Mouse (Mus musculus) forelimb bud, embryonic 11.5 days (tissue): Measurements from ENCODE around the gene Mtg1.
A peak's percentile ranks its signal among the peaks of the same experiment; 100 is the strongest.

Experiments
- DNase-seq: peaks from one replicate; pipeline ENCODE4 v3.0.0-alpha.2; 2012; ENCODE audit warnings: low read depth, low spot score

The Mtg1 gene

DNA sequence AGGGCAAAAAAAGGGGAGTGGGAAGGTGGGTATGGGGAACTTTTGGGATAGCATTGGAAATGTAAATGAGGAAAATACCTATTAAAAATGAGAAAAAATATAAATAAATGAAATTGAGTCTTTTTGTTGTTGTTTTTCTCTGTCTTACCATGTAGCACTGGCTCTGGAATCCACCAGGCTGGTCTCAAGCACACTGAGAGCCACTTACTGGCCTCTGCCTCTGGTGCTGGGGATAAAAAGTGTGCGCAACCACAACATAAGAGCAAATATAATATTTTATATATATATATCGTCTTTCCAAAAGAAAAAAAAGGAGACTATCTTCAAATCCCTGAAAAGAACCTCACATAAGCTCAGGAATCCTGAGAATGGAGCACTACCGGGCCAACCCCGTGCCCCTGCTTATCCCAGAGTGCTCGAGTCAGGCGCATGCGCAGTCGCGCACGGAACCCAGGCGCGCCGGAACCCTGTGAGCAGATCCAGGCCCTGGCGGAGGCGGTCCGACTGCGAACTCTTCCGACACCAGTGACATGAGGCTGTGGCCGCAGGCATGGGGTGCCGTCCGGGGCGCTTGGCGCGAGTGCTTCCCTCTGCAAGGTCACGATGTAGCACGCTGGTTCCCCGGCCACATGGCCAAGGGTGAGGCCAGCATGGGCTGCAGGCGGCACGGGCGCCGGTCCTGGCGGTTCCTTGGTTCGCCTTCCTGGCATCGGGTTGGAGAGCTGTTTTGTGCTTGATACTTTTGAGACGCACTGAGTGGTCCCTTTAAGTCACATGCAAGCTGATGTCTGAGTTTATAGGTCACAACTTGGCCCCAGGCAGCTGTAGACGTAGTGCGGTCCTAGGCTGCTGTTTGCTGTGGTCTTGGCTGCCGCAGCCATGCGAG, at the start of gene Mtg1:
Gene Mtg1 (plus strand): TSS at position 430 of the 886 bp plus-strand sequence.
- peak; percentile 95 for DNase-seq

DNA sequence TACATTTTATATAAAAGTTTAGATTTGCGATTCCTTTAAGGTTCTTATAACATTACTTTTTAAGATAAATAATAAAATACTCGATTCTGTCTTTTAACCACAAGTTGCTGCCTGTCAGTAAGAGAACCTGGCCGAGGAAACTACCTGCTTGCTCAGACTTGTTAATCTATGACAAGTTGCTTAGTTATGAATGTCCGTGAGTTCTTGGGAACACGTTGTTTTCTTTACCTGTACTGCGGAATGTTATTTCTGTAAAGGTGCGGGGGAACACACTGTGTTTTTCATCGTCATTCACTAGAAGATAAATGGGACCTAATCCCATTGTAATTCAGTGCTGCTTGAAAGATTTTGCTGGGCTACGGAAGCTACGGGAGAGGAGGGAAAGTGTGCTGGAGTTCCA, 46.8 kb upstream of the Mtg1 start:
- no peak for DNase-seq

GRCm38 (mm10) chr7:140092924-140093528, 44.3 kb upstream of the Mtg1 start, which contains the start of gene Prap1:
Prap1 (plus strand) TSS chr7:140093395.
- no peak for DNase-seq

DNA sequence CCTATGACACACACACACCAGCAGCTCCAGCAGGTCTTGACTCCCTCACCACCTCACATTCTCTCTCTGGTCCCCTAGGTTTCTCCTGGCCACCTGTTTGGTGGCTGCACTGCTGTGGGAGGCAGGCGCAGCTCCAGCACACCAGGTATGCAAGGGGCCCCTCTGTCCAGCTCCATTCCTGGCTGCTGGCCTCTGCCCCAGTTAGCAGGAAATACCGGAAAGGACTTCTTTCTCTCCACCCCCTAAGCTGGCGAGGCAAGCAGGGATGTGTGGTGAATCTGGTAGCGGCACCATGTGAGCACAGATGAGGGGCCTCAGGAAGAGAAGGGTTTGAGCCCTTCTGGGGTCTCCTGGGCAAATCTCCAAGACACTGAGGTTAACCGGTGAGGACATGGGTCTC, 42.4 kb upstream of the Mtg1 start:
- DNase-seq: no peak

- no peak for DNase-seq
These were observed 41.8 kb upstream of the Mtg1 start for GRCm38 (mm10) chr7:140095556-140095955.

DNA sequence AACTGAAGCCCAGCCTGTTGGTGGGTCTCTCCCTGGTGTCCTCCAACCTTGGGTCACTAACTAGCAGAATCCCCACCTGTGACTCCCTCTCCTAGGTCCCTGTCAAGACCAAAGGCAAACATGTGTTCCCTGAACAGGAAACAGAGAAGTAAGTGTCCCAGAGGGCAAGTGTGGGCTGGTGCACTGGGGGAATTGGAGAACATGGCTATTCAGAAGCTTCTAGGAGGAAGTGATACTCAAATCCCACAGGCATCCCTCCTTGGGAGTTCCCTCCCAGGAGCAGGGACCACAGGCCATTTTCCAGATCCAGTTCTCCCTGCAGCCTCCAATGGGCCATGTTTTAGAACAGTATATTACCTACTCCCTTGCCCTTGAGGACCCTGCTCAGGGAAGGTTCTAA, 41.3 kb upstream of the Mtg1 start:
- DNase-seq: no peak

DNA sequence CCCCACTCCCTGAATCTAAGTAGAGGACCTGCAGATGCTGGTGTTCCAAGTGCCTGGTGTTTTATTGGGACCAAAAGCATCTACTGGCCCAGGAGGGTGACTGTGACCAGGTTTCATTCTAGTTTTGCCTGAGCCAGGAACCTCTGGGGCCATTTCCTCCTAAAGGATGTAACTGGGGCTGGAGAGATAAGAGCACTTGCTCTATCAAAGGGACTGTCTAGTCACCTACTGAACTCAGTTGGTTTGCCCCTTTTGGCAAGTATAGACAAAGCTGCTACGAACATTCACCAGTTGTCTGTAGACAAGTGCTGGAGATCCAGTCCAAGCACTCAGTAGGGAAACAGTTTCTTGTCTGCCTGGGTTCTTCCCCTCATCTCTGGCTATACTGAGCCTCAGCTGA, 38.9 kb upstream of the Mtg1 start:
- DNase-seq: no peak

DNA sequence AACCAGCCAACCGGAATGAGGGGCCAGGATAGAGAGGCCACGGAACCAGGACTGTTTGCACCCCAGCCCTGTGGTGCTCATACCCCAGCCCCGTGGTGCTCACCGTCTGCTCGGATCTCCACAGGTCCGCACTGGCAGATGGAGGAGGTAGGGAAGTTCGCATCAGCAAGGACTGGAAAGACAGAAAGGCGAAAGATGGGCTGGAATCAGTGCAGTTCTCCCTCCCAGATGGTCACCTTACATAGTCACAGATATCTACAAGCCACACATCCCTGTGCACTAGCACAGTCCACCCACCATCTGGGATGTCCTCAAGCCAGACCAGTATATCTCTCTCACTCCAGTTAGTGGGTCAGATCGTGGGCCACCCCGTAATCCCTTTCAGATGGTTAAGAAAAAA, 35.9 kb upstream of the Mtg1 start:
- DNase-seq: no peak

DNA sequence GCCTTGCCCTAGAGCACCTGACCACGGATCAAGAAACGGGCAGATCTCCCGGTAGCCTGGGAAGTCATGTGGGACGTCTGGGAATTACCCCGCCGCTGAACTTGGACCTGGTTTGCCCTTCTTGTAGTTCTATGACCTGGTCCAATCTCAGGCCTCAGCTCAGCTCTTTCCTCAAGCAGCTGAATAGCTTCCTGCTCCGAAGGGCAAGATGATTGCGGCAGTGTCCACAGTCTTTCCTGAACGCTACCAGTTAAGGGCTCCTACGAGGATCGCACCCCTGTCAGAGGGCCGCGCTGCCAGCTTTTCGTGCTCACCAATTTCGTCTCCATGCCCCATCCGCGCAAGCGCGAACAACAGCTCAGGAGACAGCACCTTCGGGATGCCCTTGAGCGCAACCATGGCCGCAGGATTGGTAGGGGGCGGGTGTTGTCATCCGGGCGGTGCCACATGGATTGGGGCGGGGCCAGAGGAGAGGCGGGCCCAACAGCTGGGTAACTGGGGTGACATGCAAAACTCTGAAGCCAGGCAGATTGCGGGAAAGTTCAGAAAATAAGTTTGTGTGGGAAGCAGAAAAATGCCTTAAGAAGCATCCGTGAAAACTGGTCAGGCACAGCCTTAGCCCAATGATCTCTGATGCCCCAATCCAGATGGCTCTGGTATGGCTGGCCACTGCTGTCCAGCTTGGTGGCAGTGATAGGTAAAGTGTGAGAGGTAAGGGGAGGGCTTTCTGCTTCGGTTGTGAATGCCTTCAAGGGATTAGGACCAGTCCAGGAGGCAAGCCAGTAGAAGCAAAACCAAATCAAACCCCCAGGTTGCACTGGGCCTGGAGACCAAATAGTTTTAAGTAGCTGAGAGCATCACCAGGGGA, 35.1 kb upstream of the Mtg1 start, which contains the start of gene Fuom:
Gene Fuom (minus strand): TSS at position 449 of the 868 bp plus-strand sequence.
- peak; percentile 63 for DNase-seq

- no peak for DNase-seq
These were observed 33.4 kb upstream of the Mtg1 start for GRCm38 (mm10) chr7:140104009-140104408.

DNA sequence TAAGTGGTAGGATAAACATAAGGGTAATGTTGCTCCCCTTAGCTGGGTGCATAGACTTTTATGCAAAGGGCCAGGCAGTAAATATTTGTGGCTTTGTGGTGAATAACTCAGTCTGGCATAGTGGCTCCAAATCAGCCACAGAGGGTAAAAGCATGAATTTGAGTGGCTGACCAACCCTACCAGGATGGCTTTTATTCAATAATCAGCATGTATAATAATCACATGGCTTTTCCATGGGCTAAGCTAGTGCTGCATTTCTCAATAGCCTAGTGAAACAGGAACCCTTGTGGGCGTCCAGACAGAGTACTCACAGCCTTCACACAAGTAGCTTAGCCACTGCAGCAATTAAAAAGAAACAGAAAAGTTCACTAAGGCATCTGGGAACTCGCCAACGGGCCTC, 25.4 kb upstream of the Mtg1 start:
- DNase-seq: no peak

- DNase-seq: peak; percentile 68
These were observed 21.6 kb upstream of the Mtg1 start, which contains the start of gene Paox for GRCm38 (mm10) chr7:140115583-140116328. Paox (plus strand) TSS chr7:140115799.

DNA sequence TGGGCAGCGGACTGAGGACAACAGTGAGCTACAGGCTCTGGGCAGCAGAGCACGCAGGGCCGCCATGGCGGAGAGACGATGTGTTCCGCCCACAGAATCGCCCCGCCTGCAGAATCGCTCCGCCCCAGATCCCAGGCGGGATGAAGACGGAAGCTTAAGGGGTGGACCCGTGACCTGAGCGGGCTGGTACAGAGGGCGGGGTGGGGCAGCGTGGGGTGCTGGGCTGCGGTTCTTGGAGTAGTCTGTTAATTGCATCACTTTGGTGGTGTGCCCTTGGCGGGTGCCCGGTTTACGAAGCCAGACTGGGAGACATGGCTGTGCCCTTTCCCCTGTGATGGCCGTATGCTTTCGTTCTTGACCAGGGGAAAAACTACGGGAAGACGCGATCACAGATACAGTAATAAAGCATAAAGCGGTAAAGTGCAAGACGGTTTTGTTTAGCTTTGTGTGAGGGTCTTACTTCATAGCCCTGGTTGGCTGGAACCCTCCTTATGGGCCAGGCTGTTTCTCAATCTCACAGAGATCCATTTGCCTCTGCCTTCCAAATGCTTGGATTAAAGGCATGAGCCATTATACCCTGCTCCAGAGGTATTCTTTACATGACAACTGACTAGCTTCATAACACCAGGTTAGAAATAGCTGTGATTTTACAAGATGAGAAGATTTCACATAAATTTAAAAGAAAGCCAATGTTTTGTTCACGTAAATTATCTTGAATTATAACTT, 20.9 kb upstream of the Mtg1 start, which contains the start of gene Echs1:
Gene Echs1 (minus strand): TSS at position 148 of the 726 bp plus-strand sequence.
- peak; percentile 74 for DNase-seq

DNA sequence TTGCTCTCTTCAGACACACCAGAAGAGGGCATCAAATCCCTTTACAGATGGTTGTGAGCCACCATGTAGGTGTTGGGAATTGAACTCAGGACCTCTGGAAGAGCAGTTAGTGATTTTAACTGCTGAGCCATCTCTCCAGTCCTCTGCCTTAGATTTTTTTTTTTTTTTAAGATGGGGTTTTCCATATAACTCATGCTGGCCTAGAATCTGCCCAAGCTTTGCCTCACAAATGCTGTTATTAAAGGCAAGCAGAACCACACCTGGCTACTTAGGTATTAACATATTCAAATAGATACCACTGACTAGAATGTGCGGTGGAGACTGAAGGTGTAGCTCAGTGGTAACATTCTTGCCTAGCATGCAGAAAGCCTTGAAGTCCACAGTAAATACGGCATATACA, 16.9 kb upstream of the Mtg1 start:
- no peak for DNase-seq

GRCm38 (mm10) chr7:140121338-140121910, 15.9 kb upstream of the Mtg1 start:
- DNase-seq: no peak

GRCm38 (mm10) chr7:140122765-140123164, 14.6 kb upstream of the Mtg1 start:
- DNase-seq: no peak

DNA sequence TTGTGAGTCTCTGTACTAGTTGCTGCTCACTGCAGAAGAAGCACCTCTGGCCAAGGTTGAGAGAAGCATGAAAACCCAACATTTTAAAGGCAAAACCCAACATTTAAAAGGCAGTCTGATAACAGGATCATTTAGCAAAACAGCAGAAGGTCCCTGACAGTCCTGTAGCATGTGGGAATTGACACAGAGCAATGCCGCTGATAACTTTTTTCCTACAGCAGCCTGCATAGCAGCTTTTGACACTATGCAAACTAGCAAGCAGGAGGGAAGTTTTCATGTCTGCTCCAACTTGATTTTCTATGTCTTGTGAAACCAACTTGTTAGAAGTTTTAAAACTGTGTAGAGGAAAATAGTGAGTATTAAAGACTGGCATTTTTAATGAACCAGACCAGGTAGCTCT, 13.0 kb upstream of the Mtg1 start:
- no peak for DNase-seq

- peak; percentile 78 for DNase-seq
These were observed 11.9 kb upstream of the Mtg1 start for GRCm38 (mm10) chr7:140125278-140126021.

- DNase-seq: no peak
These were observed 11.4 kb upstream of the Mtg1 start for GRCm38 (mm10) chr7:140126022-140126350.
